Mouse (Mus musculus): ENCODE measurements around the gene Cabcoco1. TPM values are rescaled to one million over a fixed set of nuclear protein-coding genes. Genes with fewer than 3 reads are reported as not detected.
A peak's percentile ranks its signal among the peaks of the same experiment; 100 is the strongest.

Gene Cabcoco1
- polyA plus RNA-seq, 1 experiment = 0.51 TPM

DNA sequence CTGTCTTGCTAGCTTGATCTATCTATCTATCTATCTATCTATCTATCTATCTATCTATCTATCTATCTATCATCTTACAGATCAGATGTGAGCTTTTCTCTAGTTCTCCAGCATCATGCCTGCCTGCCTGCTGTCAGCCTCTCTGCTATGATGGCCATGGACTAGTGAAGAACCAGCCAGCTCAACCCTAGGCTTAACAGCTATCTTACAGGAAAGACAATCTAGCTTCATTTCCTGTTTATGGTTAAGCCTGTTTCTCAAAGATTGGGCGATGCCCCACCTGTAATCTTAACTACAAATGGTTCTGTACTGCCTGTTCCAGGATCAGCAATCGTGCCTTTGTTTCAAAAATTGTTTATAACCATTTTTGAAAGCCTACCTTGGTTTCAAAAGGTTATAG, 10.9 kb upstream of the Cabcoco1 start:
- no peak overlapping the region for H3K27ac ChIP-seq (ENCODE audit: insufficient read depth, low read length)
- TF ChIP-seq CTCF (IDR thresholded peaks at IDR 0.05; ENCODE audit: borderline replicate concordance, insufficient read depth, low read length) (no peak), POLR2A (IDR thresholded peaks at IDR 0.05; ENCODE audit: low read depth, low read length) (no peak)
- no peak overlapping the region for H3K4me3 ChIP-seq (ENCODE audit: insufficient read depth, low read length)
- H3K4me1 ChIP-seq (ENCODE audit: control insufficient read depth, insufficient read depth, low read length) = peaks cover 4% of the 10 kb centered on the region; the same call in 1 of the 2 replicates

DNA sequence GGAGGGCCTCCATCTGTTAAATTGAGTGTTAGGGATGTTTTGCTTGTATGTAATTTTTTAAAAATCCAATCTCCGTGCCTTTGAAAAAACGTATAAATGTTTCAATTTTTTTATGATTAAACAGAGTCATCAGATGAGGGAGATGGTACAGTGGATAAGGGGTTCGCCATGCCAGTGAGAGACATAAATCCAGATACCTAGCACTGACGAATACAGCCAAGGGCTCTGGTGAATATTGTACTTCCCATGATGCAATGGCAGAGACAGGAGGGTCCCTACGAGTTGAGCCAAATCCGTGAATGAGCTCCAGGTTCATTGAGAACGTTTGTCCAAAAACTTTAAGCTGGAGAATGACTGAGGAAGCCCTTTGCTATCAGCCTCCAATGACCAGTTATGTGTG, 9.6 kb upstream of the Cabcoco1 start:
- no peak overlapping the region for H3K4me3 ChIP-seq (ENCODE audit: insufficient read depth, low read length)
- TF ChIP-seq CTCF (IDR thresholded peaks at IDR 0.05; ENCODE audit: borderline replicate concordance, insufficient read depth, low read length) = no peak
- no peak for TF ChIP-seq POLR2A (IDR thresholded peaks at IDR 0.05; ENCODE audit: low read depth, low read length)
- H3K27ac ChIP-seq (ENCODE audit: insufficient read depth, low read length) = no peak overlapping the region
- H3K4me1 ChIP-seq (ENCODE audit: control insufficient read depth, insufficient read depth, low read length) = peaks cover 2% of the 10 kb centered on the region; the same call in 1 of the 2 replicates

- no peak overlapping the region for H3K27ac ChIP-seq (ENCODE audit: insufficient read depth, low read length)
- no peak overlapping the region for H3K4me3 ChIP-seq (ENCODE audit: insufficient read depth, low read length)
- no peaks in the 10 kb centered on the region for H3K4me1 ChIP-seq (ENCODE audit: control insufficient read depth, insufficient read depth, low read length)
- TF ChIP-seq CTCF (IDR thresholded peaks at IDR 0.05; ENCODE audit: borderline replicate concordance, insufficient read depth, low read length) (no peak), POLR2A (IDR thresholded peaks at IDR 0.05; ENCODE audit: low read depth, low read length) (no peak)
Measured at GRCm38 (mm10) chr10:68550668-68551267, 9.1 kb upstream of the Cabcoco1 start.

GRCm38 (mm10) chr10:68543107-68543506, 1.4 kb upstream of the Cabcoco1 start:
- TF ChIP-seq POLR2A (IDR thresholded peaks at IDR 0.05; ENCODE audit: low read depth, low read length) = no peak
- TF ChIP-seq CTCF (IDR thresholded peaks at IDR 0.05; ENCODE audit: borderline replicate concordance, insufficient read depth, low read length) = no peak
- H3K27ac ChIP-seq (ENCODE audit: insufficient read depth, low read length) = peak overlapping the region; percentile 72

GRCm38 (mm10) chr10:68541943-68542420, 286 bp upstream of the Cabcoco1 start:
- no peak for TF ChIP-seq CTCF (IDR thresholded peaks at IDR 0.05; ENCODE audit: borderline replicate concordance, insufficient read depth, low read length)
- TF ChIP-seq POLR2A (IDR thresholded peaks at IDR 0.05; ENCODE audit: low read depth, low read length) = no peak
- H3K27ac ChIP-seq (ENCODE audit: insufficient read depth, low read length) = no peak overlapping the region
- peaks cover 13% of the 10 kb centered on the region for H3K4me1 ChIP-seq (ENCODE audit: control insufficient read depth, insufficient read depth, low read length)
- H3K4me3 ChIP-seq (ENCODE audit: insufficient read depth, low read length) = no peak overlapping the region

More at GRCm38 (mm10) chr10:68543107-68543506, 1.4 kb upstream of the Cabcoco1 start:
- Histone ChIP-seq H3K4me1 (ENCODE audit: control insufficient read depth, insufficient read depth, low read length) (peaks cover 12% of the 10 kb centered on the region), H3K4me3 (ENCODE audit: insufficient read depth, low read length) (no peak overlapping the region)

DNA sequence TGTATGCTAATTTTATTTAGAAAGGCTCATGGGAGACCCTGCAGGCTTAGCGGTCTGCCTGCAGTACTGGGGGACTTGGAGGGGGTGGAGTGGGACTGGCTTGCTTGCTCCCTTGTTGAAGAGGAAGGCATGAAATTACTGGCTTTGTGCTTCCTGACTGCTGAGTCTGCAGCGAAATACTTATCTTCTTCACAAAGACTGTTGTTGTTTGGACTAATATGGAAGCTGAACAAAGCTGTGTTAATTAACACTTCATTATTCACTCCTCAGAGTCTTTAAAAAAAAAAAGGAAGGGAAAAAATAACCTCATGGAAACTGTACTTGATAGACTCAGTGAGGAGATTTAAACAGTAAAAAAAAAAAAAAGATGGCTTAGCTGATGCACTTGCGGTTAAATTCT, 1.1 kb downstream of the Cabcoco1 start:
- Histone ChIP-seq H3K4me3 (ENCODE audit: insufficient read depth, low read length) (no peak overlapping the region), H3K4me1 (ENCODE audit: control insufficient read depth, insufficient read depth, low read length) (peaks cover 13% of the 10 kb centered on the region), H3K27ac (ENCODE audit: insufficient read depth, low read length) (no peak overlapping the region)
- no peak for TF ChIP-seq CTCF (IDR thresholded peaks at IDR 0.05; ENCODE audit: borderline replicate concordance, insufficient read depth, low read length)
- TF ChIP-seq POLR2A (IDR thresholded peaks at IDR 0.05; ENCODE audit: low read depth, low read length) = no peak

GRCm38 (mm10) chr10:68537261-68537950, 4.3 kb downstream of the Cabcoco1 start:
- no peak for TF ChIP-seq CTCF (IDR thresholded peaks at IDR 0.05; ENCODE audit: borderline replicate concordance, insufficient read depth, low read length)
- no peak for TF ChIP-seq POLR2A (IDR thresholded peaks at IDR 0.05; ENCODE audit: low read depth, low read length)
- H3K27ac ChIP-seq (ENCODE audit: insufficient read depth, low read length) = peak overlapping the region; percentile 41
- peaks cover 8% of the 10 kb centered on the region for H3K4me1 ChIP-seq (ENCODE audit: control insufficient read depth, insufficient read depth, low read length)
- no peak overlapping the region for H3K4me3 ChIP-seq (ENCODE audit: insufficient read depth, low read length)

DNA sequence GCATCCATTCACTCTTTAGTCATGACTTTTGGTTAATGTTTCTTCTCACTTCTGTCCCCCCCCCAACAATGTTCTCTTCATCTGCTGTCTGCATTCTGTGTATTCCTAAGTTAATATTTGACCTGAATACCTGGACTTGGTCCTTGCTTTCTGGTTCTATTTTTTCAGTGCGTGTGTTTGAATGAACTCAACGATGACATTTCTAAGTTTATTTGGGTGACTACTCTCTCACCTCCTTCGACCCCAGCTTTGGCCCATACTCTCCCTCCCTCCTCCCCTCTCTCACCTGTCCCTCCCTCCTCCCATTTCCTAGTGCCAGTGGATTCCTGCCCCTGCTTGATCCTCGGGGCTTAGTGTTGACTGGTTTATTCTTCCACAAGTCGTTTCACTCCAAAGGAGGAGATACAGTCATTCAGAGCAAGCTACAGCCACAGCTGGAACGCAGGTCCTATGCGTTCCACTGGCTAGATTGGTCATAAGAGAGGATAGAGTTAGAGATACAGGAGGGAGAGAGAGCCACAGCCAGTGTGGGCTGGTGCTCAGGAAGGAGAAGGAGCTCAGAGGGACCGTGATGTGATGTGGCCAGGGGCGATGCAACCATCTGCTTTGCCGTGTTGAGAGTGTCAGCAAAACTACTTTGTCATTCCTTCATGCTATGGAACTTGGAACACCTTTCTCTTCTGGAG, 12.2 kb downstream of the Cabcoco1 start:
- Histone ChIP-seq H3K4me3 (ENCODE audit: insufficient read depth, low read length) (no peak overlapping the region), H3K27ac (ENCODE audit: insufficient read depth, low read length) (no peak overlapping the region), H3K4me1 (ENCODE audit: control insufficient read depth, insufficient read depth, low read length) (peaks cover 14% of the 10 kb centered on the region)
- TF ChIP-seq POLR2A (IDR thresholded peaks at IDR 0.05; ENCODE audit: low read depth, low read length) (no peak), CTCF (IDR thresholded peaks at IDR 0.05; ENCODE audit: borderline replicate concordance, insufficient read depth, low read length) (no peak)

- Histone ChIP-seq H3K4me1 (ENCODE audit: control insufficient read depth, insufficient read depth, low read length) (peaks cover 14% of the 10 kb centered on the region), H3K4me3 (ENCODE audit: insufficient read depth, low read length) (no peak overlapping the region), H3K27ac (ENCODE audit: insufficient read depth, low read length) (no peak overlapping the region)
- no peak for TF ChIP-seq POLR2A (IDR thresholded peaks at IDR 0.05; ENCODE audit: low read depth, low read length)
- no peak for TF ChIP-seq CTCF (IDR thresholded peaks at IDR 0.05; ENCODE audit: borderline replicate concordance, insufficient read depth, low read length)
Measured at GRCm38 (mm10) chr10:68528958-68529357, 12.7 kb downstream of the Cabcoco1 start.
